Mouse (Mus musculus) liver, embryonic 14.5 days (tissue): ENCODE measurements at regions not wholly inside any gene's neighbourhood (a gene's known extent, or its start where the extent isn't known, plus 50 kb on each side); places are given as distances from the start of the nearest gene placed in this dataset.

Experiments used
- ATAC-seq: fragments of 200-750 bp; cut with Nextera tagmentation; 2 replicates; pipeline ENCODE4 v1.8.0; 2017; ENCODE audit warnings: moderate number of reproducible peaks, mild to moderate bottlenecking, moderate library complexity; ENCODE audit not compliant: insufficient read depth
- DNase-seq, 3 experiments: peaks; one replicate each; pipeline ENCODE4 v3.0.0-alpha.2; 2012 to 2013; ENCODE audit warnings: low read depth in 3 of 3, low spot score in 3 of 3
- H3K27ac ChIP-seq: fragments of 300-500 bp; sonication (generic); 2 replicates; pipeline ENCODE4 v1.5.1; 2014; ENCODE audit warnings: moderate library complexity, mild to moderate bottlenecking, control low read depth, inconsistent platforms
- H3K27me3 ChIP-seq: fragments of 300-500 bp; sonication (generic); 2 replicates; pipeline ENCODE4 v1.6.1; 2014; ENCODE audit warnings: mild to moderate bottlenecking, low read length, moderate library complexity; ENCODE audit not compliant: control insufficient read depth, insufficient read depth
- H3K36me3 ChIP-seq: fragments of 300-500 bp; sonication (generic); replicated peaks from 2 replicates; pipeline ENCODE4 v1.6.1; 2014; ENCODE audit warnings: low read depth; ENCODE audit not compliant: control insufficient read depth, insufficient read depth
- H3K4me1 ChIP-seq, 2 experiments: fragments of 200-500 bp in 1 of 2; fragments of 300-500 bp in 1 of 2; sonication (generic) in 1 of 2; replicated peaks; 2 replicates each; pipeline ENCODE4 v1.6.1; 2012 to 2014; ENCODE audit warnings: antibody characterized with exemption in 1 of 2, inconsistent platforms in 1 of 2, low read length in 1 of 2; ENCODE audit not compliant: control insufficient read depth in 2 of 2, insufficient read depth in 2 of 2
- H3K4me2 ChIP-seq: fragments of 300-500 bp; sonication (generic); 2 replicates; pipeline ENCODE4 v1.6.1; 2014; ENCODE audit warnings: low read depth, mild to moderate bottlenecking, control low read depth, moderate library complexity
- H3K4me3 ChIP-seq, 2 experiments: fragments of 200-500 bp in 1 of 2; fragments of 300-500 bp in 1 of 2; sonication (generic) in 1 of 2; 2 replicates each; pipeline ENCODE4 v1.5.1; 2012 to 2014; ENCODE audit warnings: low read depth in 2 of 2, low read length in 2 of 2, mild to moderate bottlenecking in 2 of 2, control low read depth in 1 of 2, inconsistent platforms in 1 of 2, moderate library complexity in 1 of 2; ENCODE audit not compliant: insufficient read depth in 1 of 2
- H3K9ac ChIP-seq: fragments of 300-500 bp; sonication (generic); replicated peaks from 2 replicates; pipeline ENCODE4 v1.6.1; 2014; ENCODE audit warnings: mild to moderate bottlenecking, control low read depth, moderate library complexity
- H3K9me3 ChIP-seq: fragments of 300-500 bp; sonication (generic); 2 replicates; pipeline ENCODE4 v1.6.1; 2016; ENCODE audit warnings: low read length, mixed read lengths; ENCODE audit not compliant: control insufficient read depth
- CTCF ChIP-seq: IDR thresholded peaks from 2 replicates; pipeline ENCODE4 v1.5.1; 2016; ENCODE audit warnings: antibody characterized with exemption, low read depth, control low read depth
- EP300 ChIP-seq: IDR thresholded peaks from 2 replicates; pipeline ENCODE4 v1.6.1; 2016; ENCODE audit warnings: antibody characterized with exemption, low read depth
- WGBS: fragments of 180-500 bp; shearing (Covaris S2); extraction: QIAGEN DNeasy Blood & Tissue Kit; methylation state at CpG from one replicate; pipeline ENCODE4 v1.1.7; 2014; ENCODE audit not compliant: insufficient replicate concordance; 5-methylcytosine and 5-hydroxymethylcytosine counted together

- 41% methylated on average over 15 of the region's 15 CpGs for WGBS
Observed at GRCm38 (mm10) chr13:72958616-72959518, 301.4 kb upstream of the Irx4 start.

GRCm38 (mm10) chr13:72961291-72961690 is 299.0 kb upstream of the Irx4 start:
- no peak for TF ChIP-seq CTCF
- no peak overlapping the region for H3K4me2 ChIP-seq
- no peak overlapping the region for H3K27ac ChIP-seq
- ATAC-seq (no peak), DNase-seq (no peak)
- H3K36me3 ChIP-seq = no peaks in the 10 kb centered on the region
- WGBS = 60% methylated on average over 3 of the region's 3 CpGs
- H3K9ac ChIP-seq = no peak overlapping the region
- H3K27me3 ChIP-seq = no peaks in the 10 kb centered on the region
- no peak overlapping the region for H3K4me3 ChIP-seq
- no peaks in the 10 kb centered on the region for H3K9me3 ChIP-seq
- no peaks in the 10 kb centered on the region for H3K4me1 ChIP-seq

More at GRCm38 (mm10) chr13:72958616-72959518, 301.4 kb upstream of the Irx4 start:
- TF ChIP-seq CTCF (no peak), EP300 (no peak)
- Histone ChIP-seq H3K4me3 (no peak overlapping the region), H3K27ac (no peak overlapping the region), H3K9ac (no peak overlapping the region), H3K4me1 (no peaks in the 10 kb centered on the region), H3K9me3 (no peaks in the 10 kb centered on the region), H3K4me2 (no peak overlapping the region), H3K27me3 (no peaks in the 10 kb centered on the region), H3K36me3 (no peaks in the 10 kb centered on the region)
- DNase-seq (no peak), ATAC-seq (no peak)

GRCm38 (mm10) chr13:72972165-72972564 is 288.1 kb upstream of the Irx4 start:
- ATAC-seq (no peak), DNase-seq (no peak)
- no peaks in the 10 kb centered on the region for H3K9me3 ChIP-seq
- no peaks in the 10 kb centered on the region for H3K4me1 ChIP-seq
- no peak overlapping the region for H3K9ac ChIP-seq
- H3K27ac ChIP-seq = no peak overlapping the region
- 42% methylated on average over 4 of the region's 4 CpGs for WGBS
- H3K4me2 ChIP-seq = no peak overlapping the region
- H3K27me3 ChIP-seq = no peaks in the 10 kb centered on the region
- no peak overlapping the region for H3K4me3 ChIP-seq
- H3K36me3 ChIP-seq = no peaks in the 10 kb centered on the region
- TF ChIP-seq EP300 (no peak), CTCF (no peak)

DNA sequence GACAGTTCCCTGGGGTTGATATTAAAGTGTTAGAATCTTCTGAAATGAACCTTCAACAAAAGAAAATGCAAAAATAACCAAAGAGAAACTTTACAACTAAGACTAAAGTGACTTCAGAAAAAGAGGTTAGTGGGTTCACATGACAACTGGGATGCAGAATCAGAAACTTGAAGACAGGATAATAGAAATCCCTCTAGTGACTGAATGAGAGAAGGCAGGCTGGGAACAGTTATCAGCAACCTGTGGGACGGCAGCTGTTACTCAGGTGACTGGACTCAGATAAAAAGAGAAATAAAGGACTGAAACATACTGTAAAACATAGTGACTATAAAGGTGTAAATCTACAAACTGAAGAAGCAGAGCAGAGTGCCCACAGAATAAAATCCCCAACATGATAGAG is 287.4 kb upstream of the Irx4 start:
- H3K4me3 ChIP-seq = no peak overlapping the region
- no peak overlapping the region for H3K27ac ChIP-seq
- no peaks in the 10 kb centered on the region for H3K27me3 ChIP-seq
- H3K36me3 ChIP-seq = no peaks in the 10 kb centered on the region
- no peaks in the 10 kb centered on the region for H3K4me1 ChIP-seq
- no peak overlapping the region for H3K9ac ChIP-seq
- DNase-seq (no peak), ATAC-seq (no peak)
- H3K4me2 ChIP-seq = no peak overlapping the region
- H3K9me3 ChIP-seq = no peaks in the 10 kb centered on the region
- TF ChIP-seq CTCF = no peak
- no peak for TF ChIP-seq EP300
- WGBS = 9% methylated on average over 1 of the region's 1 CpGs

GRCm38 (mm10) chr13:72977213-72977612 is 283.1 kb upstream of the Irx4 start:
- no peak for DNase-seq
- WGBS = 39% methylated on average over 6 of the region's 6 CpGs
- TF ChIP-seq CTCF (no peak), EP300 (0 out of 2 replicates have a peak, but pooled peaks have one; percentile 23)

More at GRCm38 (mm10) chr13:72977213-72977612, 283.1 kb upstream of the Irx4 start:
- no peak for ATAC-seq
- H3K4me3 ChIP-seq = no peak overlapping the region
- H3K9me3 ChIP-seq = no peaks in the 10 kb centered on the region
- no peaks in the 10 kb centered on the region for H3K4me1 ChIP-seq
- no peaks in the 10 kb centered on the region for H3K36me3 ChIP-seq
- H3K4me2 ChIP-seq = no peak overlapping the region
- H3K27ac ChIP-seq = no peak overlapping the region
- no peak overlapping the region for H3K9ac ChIP-seq
- H3K27me3 ChIP-seq = no peaks in the 10 kb centered on the region
